Mouse (Mus musculus): ENCODE measurements around the gene Gm20388. TPM values are rescaled to one million over a fixed set of nuclear protein-coding genes. Genes with fewer than 3 reads are reported as not detected.

The Gm20388 gene
- polyA plus RNA-seq, 1 experiment: 49.7 TPM

- H3K27me3 ChIP-seq (replicated peaks; ENCODE audit: control insufficient read depth, insufficient read depth, low read length): no peaks in the 10 kb centered on the region
- peaks cover 46% of the 10 kb centered on the region for H3K4me1 ChIP-seq (ENCODE audit: control insufficient read depth, insufficient read depth, low read length)
- H3K36me3 ChIP-seq (ENCODE audit: control insufficient read depth, insufficient read depth, low read length): no peaks in the 10 kb centered on the region
- peak overlapping the region; percentile 80 for H3K27ac ChIP-seq (ENCODE audit: insufficient read depth, low read depth, low read length)
- H3K4me3 ChIP-seq (ENCODE audit: insufficient read depth, low read depth, low read length): peak overlapping the region; percentile 75
- 21% methylated on average over 12 of the region's 12 CpGs for WGBS
- TF ChIP-seq POLR2A (IDR thresholded peaks at IDR 0.05; ENCODE audit: low read depth, low read length): no peak
- no peak for TF ChIP-seq CTCF (conservative IDR thresholded peaks at IDR 0.05; ENCODE audit: insufficient read depth, insufficient read length, low read depth, low read length)
- peak; percentile 81 for DNase-seq
Observed at GRCm38 (mm10) chr8:120490354-120491141, 579.9 kb downstream of the Gm20388 start.

GRCm38 (mm10) chr8:120491166-120491793 lies 580.6 kb downstream of the Gm20388 start:
- no peak overlapping the region for H3K4me3 ChIP-seq (ENCODE audit: insufficient read depth, low read depth, low read length)
- peak overlapping the region; percentile 80 for H3K27ac ChIP-seq (ENCODE audit: insufficient read depth, low read depth, low read length)
- WGBS: 50% methylated on average over 5 of the region's 5 CpGs

GRCm38 (mm10) chr8:120492193-120492880 lies 581.7 kb downstream of the Gm20388 start:
- Histone ChIP-seq H3K4me1 (ENCODE audit: control insufficient read depth, insufficient read depth, low read length) (peaks cover 53% of the 10 kb centered on the region), H3K36me3 (ENCODE audit: control insufficient read depth, insufficient read depth, low read length) (no peaks in the 10 kb centered on the region), H3K27ac (ENCODE audit: insufficient read depth, low read depth, low read length) (peak overlapping the region; percentile 17), H3K4me3 (ENCODE audit: insufficient read depth, low read depth, low read length) (no peak overlapping the region), H3K27me3 (replicated peaks; ENCODE audit: control insufficient read depth, insufficient read depth, low read length) (no peaks in the 10 kb centered on the region)
- 27% methylated on average over 14 of the region's 14 CpGs for WGBS
- peak; percentile 76 for DNase-seq
- TF ChIP-seq CTCF (conservative IDR thresholded peaks at IDR 0.05; ENCODE audit: insufficient read depth, insufficient read length, low read depth, low read length) (no peak), POLR2A (IDR thresholded peaks at IDR 0.05; ENCODE audit: low read depth, low read length) (no peak)

More at GRCm38 (mm10) chr8:120491166-120491793, 580.6 kb downstream of the Gm20388 start:
- TF ChIP-seq POLR2A (IDR thresholded peaks at IDR 0.05; ENCODE audit: low read depth, low read length): no peak
- TF ChIP-seq CTCF (conservative IDR thresholded peaks at IDR 0.05; ENCODE audit: insufficient read depth, insufficient read length, low read depth, low read length): no peak
- no peaks in the 10 kb centered on the region for H3K36me3 ChIP-seq (ENCODE audit: control insufficient read depth, insufficient read depth, low read length)
- no peaks in the 10 kb centered on the region for H3K27me3 ChIP-seq (replicated peaks; ENCODE audit: control insufficient read depth, insufficient read depth, low read length)
- peaks cover 49% of the 10 kb centered on the region for H3K4me1 ChIP-seq (ENCODE audit: control insufficient read depth, insufficient read depth, low read length)
- DNase-seq: peak; percentile 90

- 49% methylated on average over 4 of the region's 4 CpGs for WGBS
- Histone ChIP-seq H3K4me1 (ENCODE audit: control insufficient read depth, insufficient read depth, low read length) (peaks cover 58% of the 10 kb centered on the region), H3K27ac (ENCODE audit: insufficient read depth, low read depth, low read length) (no peak overlapping the region; the same call in 1 of the 2 replicates), H3K36me3 (ENCODE audit: control insufficient read depth, insufficient read depth, low read length) (no peaks in the 10 kb centered on the region), H3K27me3 (replicated peaks; ENCODE audit: control insufficient read depth, insufficient read depth, low read length) (no peaks in the 10 kb centered on the region), H3K4me3 (ENCODE audit: insufficient read depth, low read depth, low read length) (no peak overlapping the region)
- no peak for DNase-seq
- no peak for TF ChIP-seq POLR2A (IDR thresholded peaks at IDR 0.05; ENCODE audit: low read depth, low read length)
- TF ChIP-seq CTCF (conservative IDR thresholded peaks at IDR 0.05; ENCODE audit: insufficient read depth, insufficient read length, low read depth, low read length): no peak
Observed at GRCm38 (mm10) chr8:120492881-120493220, 582.2 kb downstream of the Gm20388 start.

- no peak for TF ChIP-seq CTCF (conservative IDR thresholded peaks at IDR 0.05; ENCODE audit: insufficient read depth, insufficient read length, low read depth, low read length)
- TF ChIP-seq POLR2A (IDR thresholded peaks at IDR 0.05; ENCODE audit: low read depth, low read length): no peak
- Histone ChIP-seq H3K36me3 (ENCODE audit: control insufficient read depth, insufficient read depth, low read length) (no peaks in the 10 kb centered on the region), H3K4me1 (ENCODE audit: control insufficient read depth, insufficient read depth, low read length) (peaks cover 67% of the 10 kb centered on the region), H3K4me3 (ENCODE audit: insufficient read depth, low read depth, low read length) (no peak overlapping the region), H3K27me3 (replicated peaks; ENCODE audit: control insufficient read depth, insufficient read depth, low read length) (no peaks in the 10 kb centered on the region), H3K27ac (ENCODE audit: insufficient read depth, low read depth, low read length) (no peak overlapping the region)
- 51% methylated on average over 16 of the region's 16 CpGs for WGBS
- no peak for DNase-seq
Observed at GRCm38 (mm10) chr8:120493508-120494464, 583.1 kb downstream of the Gm20388 start.

GRCm38 (mm10) chr8:120494903-120495302 lies 584.3 kb downstream of the Gm20388 start:
- H3K4me3 ChIP-seq (ENCODE audit: insufficient read depth, low read depth, low read length): no peak overlapping the region
- WGBS: 7% methylated on average over 15 of the region's 15 CpGs

More at GRCm38 (mm10) chr8:120494903-120495302, 584.3 kb downstream of the Gm20388 start:
- Histone ChIP-seq H3K27ac (ENCODE audit: insufficient read depth, low read depth, low read length) (peak overlapping the region; percentile 13), H3K36me3 (ENCODE audit: control insufficient read depth, insufficient read depth, low read length) (no peaks in the 10 kb centered on the region), H3K27me3 (replicated peaks; ENCODE audit: control insufficient read depth, insufficient read depth, low read length) (no peaks in the 10 kb centered on the region), H3K4me1 (ENCODE audit: control insufficient read depth, insufficient read depth, low read length) (peaks cover 70% of the 10 kb centered on the region)
- peak; percentile 98 for DNase-seq
- TF ChIP-seq POLR2A (IDR thresholded peaks at IDR 0.05; ENCODE audit: low read depth, low read length): no peak

All from kidney, adult 2 months (tissue).